Mouse (Mus musculus): ENCODE data around the gene Trim14. TPM values are rescaled to one million over a fixed set of nuclear protein-coding genes. Genes with fewer than 3 reads are reported as not detected.

Gene Trim14
- total RNA-seq, 2 experiments from 2014 or later: 2.9 TPM; not detected in 1

- ATAC-seq (replicated peaks; ENCODE audit: low FRiP score, poor library complexity, severe bottlenecking): peak; percentile 73
These were observed 85.3 kb downstream of the Trim14 start, which contains the start of gene Anp32b for GRCm38 (mm10) chr4:46450519-46451131. TSS of gene Anp32b (plus strand) at chr4:46450902.

- ATAC-seq (replicated peaks; ENCODE audit: low FRiP score, poor library complexity, severe bottlenecking): no peak
These were observed 85.9 kb downstream of the Trim14 start for GRCm38 (mm10) chr4:46450020-46450518.

DNA sequence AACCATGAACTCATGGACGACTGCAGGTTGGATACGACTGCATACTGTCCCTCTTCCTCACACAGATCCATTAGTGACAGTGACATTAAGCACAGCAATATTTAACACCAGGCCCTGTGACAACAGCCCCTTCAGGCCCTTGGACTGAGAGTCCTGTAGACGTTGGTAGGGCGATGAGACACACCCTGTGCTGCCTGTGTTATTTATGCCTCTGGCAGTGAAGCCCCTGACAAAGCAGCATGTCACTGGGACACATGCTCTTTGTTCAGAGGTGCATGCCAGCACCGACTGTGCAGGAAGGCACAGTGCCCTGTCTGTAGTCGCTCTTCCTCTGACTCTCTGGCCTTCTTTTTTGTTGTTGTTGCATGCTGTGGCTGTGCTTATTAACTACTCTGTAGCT lies 87.1 kb downstream of the Trim14 start:
- ATAC-seq (replicated peaks; ENCODE audit: low FRiP score, poor library complexity, severe bottlenecking): peak; percentile 13; the same call in 1 of the 2 replicates

- no peak for ATAC-seq (replicated peaks; ENCODE audit: low FRiP score, poor library complexity, severe bottlenecking)
These were observed 88.5 kb downstream of the Trim14 start for GRCm38 (mm10) chr4:46447461-46447860.

DNA sequence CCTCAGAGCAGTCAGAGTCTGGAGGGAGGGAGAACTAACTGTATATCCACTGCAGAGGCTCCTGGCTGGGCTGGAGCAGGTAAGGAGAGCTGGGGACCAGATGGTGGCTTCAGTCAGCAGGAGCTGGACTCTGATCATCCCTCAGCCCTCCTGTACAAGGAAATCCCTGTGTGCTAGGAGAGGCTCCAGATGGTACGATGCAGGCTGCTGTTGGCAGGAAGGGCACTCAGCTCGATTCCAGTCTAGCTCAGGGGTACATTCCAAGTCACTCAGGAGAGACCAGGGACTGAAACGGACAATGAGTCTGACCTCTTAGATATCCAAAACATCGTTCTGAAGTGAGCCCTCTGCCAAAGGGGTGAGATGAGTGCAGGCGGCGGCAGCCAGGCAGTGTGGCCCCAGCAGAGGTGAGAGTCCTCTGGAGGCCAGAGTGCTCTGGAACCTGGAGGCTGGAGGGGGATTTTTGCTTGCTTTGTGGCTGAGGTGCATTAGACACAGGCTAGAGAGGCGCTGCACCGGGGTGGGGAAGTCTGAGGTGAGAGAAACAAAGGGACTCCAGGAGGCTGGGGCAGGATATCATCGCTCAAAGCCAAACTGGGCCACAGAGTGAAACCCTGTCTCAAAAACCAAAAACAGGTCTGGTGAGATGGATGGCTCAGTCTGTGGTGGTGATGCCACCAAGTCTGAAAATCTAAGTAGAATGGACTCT lies 90.5 kb downstream of the Trim14 start:
- ATAC-seq (replicated peaks; ENCODE audit: low FRiP score, poor library complexity, severe bottlenecking): no peak

Other genes with a start within 250 kb of the Trim14 start
- not detected in 2 replicates for gene Foxe1, start 192.5 kb downstream of the Trim14 start, total RNA-seq (2015; ENCODE audit: low replicate concordance)
- gene Foxe1, start 192.5 kb downstream of the Trim14 start, total RNA-seq (2017; ENCODE audit: low replicate concordance): not detected in 2 replicates
- 89.0 and 90.1 TPM in 2 replicates for gene Trmo, start 146.7 kb downstream of the Trim14 start, total RNA-seq (2015; ENCODE audit: low replicate concordance)
- gene Trmo, start 146.7 kb downstream of the Trim14 start, total RNA-seq (2017; ENCODE audit: low replicate concordance): 49.6 and 97.9 TPM in 2 replicates
- gene Hemgn, start 122.6 kb downstream of the Trim14 start, total RNA-seq (2015; ENCODE audit: low replicate concordance): 1,402 and 1,484 TPM in 2 replicates
- 1,540 and 1,607 TPM in 2 replicates for gene Hemgn, start 122.6 kb downstream of the Trim14 start, total RNA-seq (2017; ENCODE audit: low replicate concordance)
- 1,527 and 1,581 TPM in 2 replicates for gene Anp32b, start 85.2 kb downstream of the Trim14 start, total RNA-seq (2015; ENCODE audit: low replicate concordance)
- 312 and 462 TPM in 2 replicates for gene Anp32b, start 85.2 kb downstream of the Trim14 start, total RNA-seq (2017; ENCODE audit: low replicate concordance)
- gene Nans, start 46.9 kb downstream of the Trim14 start, total RNA-seq (2015; ENCODE audit: low replicate concordance): 25.6 and 32.4 TPM in 2 replicates
- gene Nans, start 46.9 kb downstream of the Trim14 start, total RNA-seq (2017; ENCODE audit: low replicate concordance): 22.1 and 29.0 TPM in 2 replicates
- 13.0 and 15.9 TPM in 2 replicates for gene Coro2a, start 66.1 kb upstream of the Trim14 start, total RNA-seq (2015; ENCODE audit: low replicate concordance)
- gene Coro2a, start 66.1 kb upstream of the Trim14 start, total RNA-seq (2017; ENCODE audit: low replicate concordance): 2.6 and 3.3 TPM in 2 replicates
- gene Tbc1d2, start 114.1 kb upstream of the Trim14 start, total RNA-seq (2015; ENCODE audit: low replicate concordance): 0.84 TPM in 1 of 2 replicates, not detected in the other
- gene Tbc1d2, start 114.1 kb upstream of the Trim14 start, total RNA-seq (2017; ENCODE audit: low replicate concordance): 0.39 and 0.91 TPM in 2 replicates

All from erythroid progenitor cell, adult 5-6 weeks (primary cell).